Mouse (Mus musculus): ENCODE measurements around the gene St6galnac3. TPM values are rescaled to one million over a fixed set of nuclear protein-coding genes. Genes with fewer than 3 reads are reported as not detected.

Gene St6galnac3
- polyA plus RNA-seq, 1 experiment from 2014 or later: 48.6 TPM

DNA sequence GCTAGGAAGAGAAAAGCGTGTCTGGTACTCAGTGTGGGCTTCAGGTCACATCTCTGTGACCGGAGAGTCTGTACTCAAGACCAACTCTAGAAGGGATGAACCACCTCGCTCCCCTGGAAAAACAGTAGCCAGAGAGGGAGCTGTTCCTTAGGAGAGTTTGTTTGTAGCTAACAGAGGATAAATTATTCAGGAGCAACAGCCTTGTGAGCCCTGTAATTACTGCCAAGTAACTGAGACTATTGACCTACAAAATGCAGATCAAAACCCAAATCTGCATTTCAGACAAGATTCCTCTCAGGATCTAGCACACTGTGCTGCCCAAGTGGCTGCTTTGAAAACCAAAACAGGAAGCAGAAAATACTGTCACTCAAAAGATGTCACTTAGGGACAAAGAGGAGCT is 266.4 kb downstream of the St6galnac3 start:
- H3K4me2 ChIP-seq (replicated peaks): no peak overlapping the region
- WGBS: 74% methylated on average over 3 of the region's 3 CpGs

DNA sequence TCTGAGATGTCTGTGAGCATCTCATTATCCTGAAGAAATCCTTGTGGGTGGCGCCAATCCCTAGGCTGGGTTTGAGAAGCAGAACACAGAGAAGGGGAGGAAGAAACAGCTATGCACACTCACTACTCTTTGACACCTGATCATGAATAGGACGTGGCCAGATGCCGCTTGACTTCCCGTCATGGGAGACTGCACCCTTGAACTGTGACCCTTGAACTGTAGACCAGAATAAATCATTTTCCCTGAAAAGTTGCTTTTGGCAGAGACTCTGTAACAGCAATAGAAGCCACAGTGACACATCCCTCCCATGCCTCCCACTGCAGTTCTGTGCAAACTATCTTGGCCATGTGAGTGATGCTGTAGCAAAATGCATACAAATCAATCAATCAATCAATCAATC is 267.3 kb downstream of the St6galnac3 start:
- H3K4me2 ChIP-seq (replicated peaks): no peak overlapping the region
- H3K4me3 ChIP-seq (replicated peaks): no peak overlapping the region
- H3K27ac ChIP-seq (replicated peaks): no peak overlapping the region
- no peak for ATAC-seq (ENCODE audit: insufficient number of reproducible peaks, low FRiP score, low TSS enrichment, low read depth)
- no peaks in the 10 kb centered on the region for H3K36me3 ChIP-seq
- no peaks in the 10 kb centered on the region for H3K9me3 ChIP-seq (replicated peaks)
- 90% methylated on average over 4 of the region's 4 CpGs for WGBS
- no peak overlapping the region for H3K9ac ChIP-seq
- no peaks in the 10 kb centered on the region for H3K27me3 ChIP-seq
- H3K4me1 ChIP-seq: no peaks in the 10 kb centered on the region

More for the DNA sequence above, 266.4 kb downstream of the St6galnac3 start:
- H3K9me3 ChIP-seq (replicated peaks): no peaks in the 10 kb centered on the region
- no peak for ATAC-seq (ENCODE audit: insufficient number of reproducible peaks, low FRiP score, low TSS enrichment, low read depth)
- no peak overlapping the region for H3K4me3 ChIP-seq (replicated peaks)
- H3K4me1 ChIP-seq: no peaks in the 10 kb centered on the region
- H3K27ac ChIP-seq (replicated peaks): no peak overlapping the region
- H3K9ac ChIP-seq: no peak overlapping the region
- H3K36me3 ChIP-seq: no peaks in the 10 kb centered on the region
- no peaks in the 10 kb centered on the region for H3K27me3 ChIP-seq

DNA sequence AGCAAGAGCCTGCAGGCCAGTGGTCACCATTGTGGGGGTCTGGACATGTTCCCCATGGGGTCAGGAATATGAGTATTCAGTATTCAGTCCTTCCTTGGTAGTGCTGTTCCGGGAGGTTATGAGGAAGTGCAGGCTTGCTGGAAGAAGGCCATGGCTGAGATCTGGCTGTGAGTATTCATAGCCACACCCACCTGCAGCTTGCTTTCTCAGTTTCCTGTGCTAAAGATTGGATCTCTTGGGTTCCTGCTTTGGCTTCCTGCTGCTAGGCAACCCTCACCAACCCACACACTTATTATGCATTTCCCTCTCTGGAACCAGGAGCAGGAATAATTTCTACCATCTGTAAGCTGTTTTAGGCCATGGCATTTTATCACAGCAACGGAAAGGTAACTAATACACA is 267.8 kb downstream of the St6galnac3 start:
- ATAC-seq (ENCODE audit: insufficient number of reproducible peaks, low FRiP score, low TSS enrichment, low read depth): no peak
- no peaks in the 10 kb centered on the region for H3K4me1 ChIP-seq
- H3K4me3 ChIP-seq (replicated peaks): no peak overlapping the region
- H3K27ac ChIP-seq (replicated peaks): no peak overlapping the region
- H3K36me3 ChIP-seq: no peaks in the 10 kb centered on the region
- H3K27me3 ChIP-seq: no peaks in the 10 kb centered on the region
- WGBS: 69% methylated on average over 2 of the region's 2 CpGs
- no peaks in the 10 kb centered on the region for H3K9me3 ChIP-seq (replicated peaks)
- no peak overlapping the region for H3K4me2 ChIP-seq (replicated peaks)
- H3K9ac ChIP-seq: no peak overlapping the region

DNA sequence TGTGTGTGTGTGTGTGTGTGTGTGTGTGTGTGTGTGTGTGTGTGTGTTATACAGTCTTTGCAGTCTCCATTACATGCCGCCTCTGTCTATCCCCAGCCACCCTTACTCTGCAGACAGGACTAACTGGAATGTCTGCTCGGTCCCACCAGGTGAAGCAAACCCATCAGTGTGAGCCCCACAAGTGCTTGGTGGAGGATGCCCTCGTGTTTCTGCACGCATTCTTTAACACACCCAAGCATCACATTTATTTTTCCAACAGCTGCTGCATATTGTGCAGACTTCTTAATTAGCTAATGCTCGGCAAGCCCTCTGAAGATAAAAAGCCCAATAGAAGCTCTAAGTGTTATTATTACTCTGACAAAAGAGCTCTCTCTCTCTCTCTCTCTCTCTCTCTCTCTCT is 268.7 kb downstream of the St6galnac3 start:
- WGBS: 67% methylated on average over 5 of the region's 5 CpGs
- Histone ChIP-seq H3K36me3 (no peaks in the 10 kb centered on the region), H3K27me3 (no peaks in the 10 kb centered on the region), H3K9me3 (replicated peaks) (no peaks in the 10 kb centered on the region), H3K27ac (replicated peaks) (no peak overlapping the region), H3K4me1 (no peaks in the 10 kb centered on the region), H3K4me3 (replicated peaks) (no peak overlapping the region), H3K4me2 (replicated peaks) (no peak overlapping the region), H3K9ac (no peak overlapping the region)
- ATAC-seq (ENCODE audit: insufficient number of reproducible peaks, low FRiP score, low TSS enrichment, low read depth): no peak

DNA sequence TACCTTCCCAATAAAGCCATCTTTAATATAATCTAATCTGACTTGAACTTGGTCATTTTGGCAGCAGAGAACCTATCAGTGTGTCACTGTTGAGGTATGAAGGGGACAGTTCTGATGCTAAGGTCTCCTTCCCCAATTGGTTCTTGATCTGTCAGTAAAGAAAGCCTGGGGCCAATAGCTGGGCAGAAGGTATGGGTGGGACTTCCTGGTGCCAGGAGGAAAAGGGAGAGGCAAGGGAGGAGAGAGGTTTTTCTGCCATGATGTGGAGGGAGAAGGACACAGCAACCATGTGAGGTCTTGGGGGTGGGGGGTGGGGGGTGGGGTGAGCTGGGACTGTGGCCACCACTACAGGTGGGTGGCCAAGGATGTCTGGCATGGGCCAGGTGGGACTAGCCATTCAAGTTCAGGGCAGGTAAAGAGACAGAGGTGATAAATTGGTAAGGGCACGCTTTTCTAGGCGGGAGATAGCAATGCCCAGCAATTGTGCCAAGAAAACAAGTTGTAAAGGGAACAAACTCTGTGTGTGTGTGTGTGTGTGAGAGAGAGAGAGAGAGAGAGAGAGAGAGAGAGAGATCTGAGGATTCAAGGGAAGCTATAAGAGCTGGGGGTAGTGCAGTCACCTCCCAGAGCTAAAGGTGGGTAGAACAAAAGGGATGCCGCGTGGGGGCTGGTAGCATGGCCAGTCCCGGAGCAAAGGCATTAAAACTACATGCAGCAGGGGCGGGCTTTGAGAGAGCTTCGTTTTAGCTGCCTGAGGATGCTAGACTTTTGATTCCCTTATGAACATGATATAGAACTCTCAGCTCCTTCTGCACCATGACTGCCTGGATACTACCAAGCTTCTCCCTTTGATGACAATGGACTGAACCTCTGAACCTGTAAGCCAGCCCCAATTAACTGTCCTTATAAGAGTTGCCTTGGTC is 271.6 kb downstream of the St6galnac3 start:
- H3K4me1 ChIP-seq: no peaks in the 10 kb centered on the region
- H3K27ac ChIP-seq (replicated peaks): no peak overlapping the region
- ATAC-seq (ENCODE audit: insufficient number of reproducible peaks, low FRiP score, low TSS enrichment, low read depth): no peak
- WGBS: 90% methylated on average over 7 of the region's 7 CpGs
- H3K4me3 ChIP-seq (replicated peaks): no peak overlapping the region
- no peak overlapping the region for H3K9ac ChIP-seq
- H3K9me3 ChIP-seq (replicated peaks): no peaks in the 10 kb centered on the region
- no peaks in the 10 kb centered on the region for H3K27me3 ChIP-seq
- H3K4me2 ChIP-seq (replicated peaks): no peak overlapping the region
- no peaks in the 10 kb centered on the region for H3K36me3 ChIP-seq

DNA sequence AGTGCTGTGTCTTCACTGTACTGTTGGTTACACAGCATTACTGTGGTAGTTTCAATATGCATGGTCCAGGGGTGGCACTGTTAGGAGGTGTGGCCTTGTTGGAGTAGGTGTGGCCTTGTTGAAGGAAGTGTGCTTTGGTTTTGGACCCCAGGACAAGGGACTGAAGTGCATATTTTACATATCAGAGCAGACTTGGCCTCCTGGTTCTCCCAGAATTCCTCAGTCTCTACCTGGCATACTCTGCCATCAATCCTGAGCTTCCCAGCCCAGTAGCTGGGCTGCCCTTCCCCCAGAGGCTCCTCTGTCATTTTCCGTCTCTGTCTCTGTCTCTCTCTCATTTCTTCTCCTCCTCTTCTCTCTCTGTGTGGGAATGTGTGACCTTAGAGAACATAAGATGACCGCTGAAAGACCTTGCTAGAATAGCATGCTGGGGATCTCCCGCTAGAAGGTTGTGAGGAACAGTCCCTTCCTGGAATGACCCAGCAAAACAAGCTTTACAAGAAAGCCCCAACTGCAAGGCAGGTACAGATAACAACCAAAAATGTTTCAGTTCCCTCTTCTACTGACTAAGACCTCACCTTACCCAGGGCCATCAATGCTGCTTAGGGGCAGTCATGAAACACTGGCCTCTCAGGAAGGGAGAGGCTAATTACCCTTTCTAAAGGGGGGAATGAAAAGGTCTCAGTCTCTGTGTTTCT is 272.5 kb downstream of the St6galnac3 start:
- H3K9ac ChIP-seq: no peak overlapping the region
- H3K36me3 ChIP-seq: no peaks in the 10 kb centered on the region
- H3K4me1 ChIP-seq: no peaks in the 10 kb centered on the region
- H3K9me3 ChIP-seq (replicated peaks): no peaks in the 10 kb centered on the region
- 97% methylated on average over 3 of the region's 3 CpGs for WGBS
- H3K4me2 ChIP-seq (replicated peaks): no peak overlapping the region
- H3K4me3 ChIP-seq (replicated peaks): no peak overlapping the region
- no peak for ATAC-seq (ENCODE audit: insufficient number of reproducible peaks, low FRiP score, low TSS enrichment, low read depth)
- no peaks in the 10 kb centered on the region for H3K27me3 ChIP-seq
- H3K27ac ChIP-seq (replicated peaks): no peak overlapping the region

DNA sequence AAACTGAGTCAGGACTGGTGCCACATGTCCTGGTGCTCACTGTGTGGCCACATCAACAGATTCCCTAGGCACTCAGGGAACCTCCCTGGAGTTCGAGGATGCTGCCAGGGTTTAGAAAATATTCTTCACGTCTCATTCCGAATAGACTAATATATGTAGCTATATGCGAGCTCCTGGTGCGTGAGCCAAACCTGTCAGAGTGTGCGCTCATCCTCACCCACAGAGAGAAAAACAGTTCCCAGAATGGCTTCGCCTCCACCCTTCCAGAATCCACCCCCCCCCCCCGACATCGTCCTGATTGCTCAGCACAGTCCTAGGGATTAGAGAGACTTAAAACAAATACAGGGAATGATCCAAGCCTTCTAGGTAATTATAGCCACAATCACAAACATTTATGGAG is 283.6 kb downstream of the St6galnac3 start:
- ATAC-seq (ENCODE audit: insufficient number of reproducible peaks, low FRiP score, low TSS enrichment, low read depth): no peak
- Histone ChIP-seq H3K9me3 (replicated peaks) (no peaks in the 10 kb centered on the region), H3K27me3 (no peaks in the 10 kb centered on the region), H3K27ac (replicated peaks) (no peak overlapping the region), H3K36me3 (no peaks in the 10 kb centered on the region), H3K9ac (no peak overlapping the region), H3K4me2 (replicated peaks) (no peak overlapping the region), H3K4me3 (replicated peaks) (no peak overlapping the region), H3K4me1 (no peaks in the 10 kb centered on the region)
- 72% methylated on average over 9 of the region's 9 CpGs for whole genome bisulfite sequencing

DNA sequence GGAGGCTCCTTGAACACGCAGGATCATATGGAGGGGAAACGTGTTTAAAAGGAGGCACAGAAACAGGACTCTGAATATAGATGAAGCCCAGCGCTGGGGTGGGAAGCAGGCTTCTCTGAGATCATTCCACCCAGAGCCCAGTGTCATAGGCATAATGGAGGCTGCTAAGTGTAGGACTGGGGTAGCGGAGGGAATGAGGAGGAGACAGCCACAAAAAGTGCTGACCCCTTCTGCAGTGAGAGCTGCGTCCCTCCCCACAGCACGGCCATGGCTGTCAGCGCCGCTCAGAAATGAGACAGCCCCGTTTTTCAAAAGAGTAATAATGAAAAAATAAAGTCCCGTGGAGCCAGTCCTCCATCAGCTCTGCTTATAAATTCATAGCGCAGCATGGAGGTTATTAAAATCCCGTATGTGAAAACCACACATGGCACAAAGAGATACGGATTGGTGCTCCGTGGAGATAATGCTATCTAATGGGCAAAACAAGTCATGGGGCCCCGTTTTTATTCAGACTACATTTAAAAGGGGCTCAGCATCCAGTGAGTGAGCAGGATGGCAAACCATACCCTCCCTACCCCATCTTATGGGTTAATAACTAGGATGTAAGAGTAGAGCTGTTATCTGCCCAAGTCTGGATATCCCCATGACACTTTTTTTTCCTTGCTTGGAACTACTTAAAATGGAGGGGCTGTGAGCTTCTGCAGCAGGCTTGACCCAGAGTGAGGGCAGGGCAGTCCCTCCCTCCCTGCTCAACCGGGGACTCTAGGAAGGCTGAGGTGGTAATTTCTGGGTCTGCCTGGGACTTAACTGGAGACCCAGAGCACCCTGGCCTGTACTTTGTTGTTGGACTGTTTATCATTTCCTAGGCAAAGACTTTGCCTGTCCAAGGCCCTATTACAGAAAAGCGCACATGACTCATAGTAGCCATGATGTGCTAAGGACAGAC is 288.6 kb downstream of the St6galnac3 start:
- Histone ChIP-seq H3K9ac (no peak overlapping the region), H3K27ac (replicated peaks) (no peak overlapping the region), H3K36me3 (no peaks in the 10 kb centered on the region), H3K4me2 (replicated peaks) (no peak overlapping the region), H3K27me3 (no peaks in the 10 kb centered on the region), H3K9me3 (replicated peaks) (no peaks in the 10 kb centered on the region), H3K4me1 (0 out of 2 replicates have a peak, but pooled peaks cover 11% of the 10 kb centered on the region), H3K4me3 (replicated peaks) (no peak overlapping the region)
- no peak for ATAC-seq (ENCODE audit: insufficient number of reproducible peaks, low FRiP score, low TSS enrichment, low read depth)
- 70% methylated on average over 17 of the region's 17 CpGs for WGBS

DNA sequence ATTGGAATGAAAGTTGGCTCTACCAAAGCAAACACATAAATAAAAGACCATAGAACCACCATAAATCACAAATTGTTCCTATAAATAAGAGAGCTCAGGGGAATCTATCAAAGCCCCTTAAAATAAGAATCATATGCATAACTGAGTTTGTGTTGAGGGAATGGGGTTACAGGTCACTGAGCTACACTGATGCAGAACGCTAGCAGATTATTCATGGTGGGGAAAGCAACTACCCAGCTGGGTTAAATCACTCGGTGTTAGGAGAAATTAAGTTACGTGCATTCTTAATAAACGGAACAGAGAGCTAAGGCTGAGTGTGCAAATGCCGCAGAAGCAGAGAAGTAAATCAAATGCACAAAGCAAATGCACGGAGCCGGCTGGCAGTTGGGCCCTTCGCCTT is 292.0 kb downstream of the St6galnac3 start:
- H3K4me3 ChIP-seq (replicated peaks): no peak overlapping the region
- H3K9me3 ChIP-seq (replicated peaks): no peaks in the 10 kb centered on the region
- no peaks in the 10 kb centered on the region for H3K27me3 ChIP-seq
- 0 out of 2 replicates have a peak, but pooled peaks cover 11% of the 10 kb centered on the region for H3K4me1 ChIP-seq
- H3K4me2 ChIP-seq (replicated peaks): no peak overlapping the region
- WGBS: 41% methylated on average over 8 of the region's 8 CpGs
- ATAC-seq (ENCODE audit: insufficient number of reproducible peaks, low FRiP score, low TSS enrichment, low read depth): no peak
- no peaks in the 10 kb centered on the region for H3K36me3 ChIP-seq
- no peak overlapping the region for H3K9ac ChIP-seq
- H3K27ac ChIP-seq (replicated peaks): no peak overlapping the region

DNA sequence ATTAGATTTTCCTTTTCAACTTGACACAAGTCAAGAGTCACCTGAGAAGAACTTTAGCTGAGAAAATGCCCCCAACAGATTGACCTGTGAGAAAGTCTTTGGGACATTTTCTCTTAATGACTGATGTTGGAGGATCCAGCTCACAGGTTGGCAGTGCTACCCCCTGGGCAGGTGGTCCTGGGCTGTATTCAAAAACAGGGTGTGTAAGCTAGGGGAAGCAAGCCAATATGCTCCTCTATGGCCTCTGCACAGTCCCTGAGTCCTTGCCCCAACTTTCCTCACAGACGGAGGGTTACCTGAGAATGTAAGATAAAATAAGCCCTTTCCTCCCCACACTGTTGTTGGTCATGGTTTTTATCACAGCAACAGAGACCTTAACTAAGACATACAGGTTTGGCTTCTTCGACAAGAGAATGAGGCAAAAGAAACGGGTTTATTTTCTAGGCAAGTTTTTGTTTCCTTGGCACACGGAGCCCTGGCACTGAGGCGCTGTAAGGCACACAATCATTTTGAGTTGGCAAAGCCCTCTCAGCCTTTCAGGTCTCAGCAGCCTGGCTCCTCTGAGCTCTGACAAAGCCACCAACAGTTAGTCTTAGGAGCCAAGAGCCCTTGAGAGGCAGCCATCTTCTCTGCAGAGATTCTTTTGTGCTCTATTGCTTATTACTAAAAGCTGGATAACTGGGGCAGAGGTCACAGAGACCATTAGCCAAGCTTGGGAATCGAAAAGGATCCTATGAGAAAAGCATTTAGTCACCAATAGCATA is 292.7 kb downstream of the St6galnac3 start:
- H3K4me1 ChIP-seq: 0 out of 2 replicates have a peak, but pooled peaks cover 11% of the 10 kb centered on the region
- no peaks in the 10 kb centered on the region for H3K27me3 ChIP-seq
- 80% methylated on average over 6 of the region's 6 CpGs for WGBS
- H3K27ac ChIP-seq (replicated peaks): no peak overlapping the region; the same call in 1 of the 2 replicates
- no peak overlapping the region for H3K4me3 ChIP-seq (replicated peaks)
- no peaks in the 10 kb centered on the region for H3K9me3 ChIP-seq (replicated peaks)
- no peak for ATAC-seq (ENCODE audit: insufficient number of reproducible peaks, low FRiP score, low TSS enrichment, low read depth)
- no peak overlapping the region for H3K9ac ChIP-seq
- no peak overlapping the region for H3K4me2 ChIP-seq (replicated peaks)
- H3K36me3 ChIP-seq: no peaks in the 10 kb centered on the region

All from embryonic facial prominence, embryonic 15.5 days (tissue).